14 mouse cellular contexts compared by ENCODE assay signal in the genomic region with DNA sequence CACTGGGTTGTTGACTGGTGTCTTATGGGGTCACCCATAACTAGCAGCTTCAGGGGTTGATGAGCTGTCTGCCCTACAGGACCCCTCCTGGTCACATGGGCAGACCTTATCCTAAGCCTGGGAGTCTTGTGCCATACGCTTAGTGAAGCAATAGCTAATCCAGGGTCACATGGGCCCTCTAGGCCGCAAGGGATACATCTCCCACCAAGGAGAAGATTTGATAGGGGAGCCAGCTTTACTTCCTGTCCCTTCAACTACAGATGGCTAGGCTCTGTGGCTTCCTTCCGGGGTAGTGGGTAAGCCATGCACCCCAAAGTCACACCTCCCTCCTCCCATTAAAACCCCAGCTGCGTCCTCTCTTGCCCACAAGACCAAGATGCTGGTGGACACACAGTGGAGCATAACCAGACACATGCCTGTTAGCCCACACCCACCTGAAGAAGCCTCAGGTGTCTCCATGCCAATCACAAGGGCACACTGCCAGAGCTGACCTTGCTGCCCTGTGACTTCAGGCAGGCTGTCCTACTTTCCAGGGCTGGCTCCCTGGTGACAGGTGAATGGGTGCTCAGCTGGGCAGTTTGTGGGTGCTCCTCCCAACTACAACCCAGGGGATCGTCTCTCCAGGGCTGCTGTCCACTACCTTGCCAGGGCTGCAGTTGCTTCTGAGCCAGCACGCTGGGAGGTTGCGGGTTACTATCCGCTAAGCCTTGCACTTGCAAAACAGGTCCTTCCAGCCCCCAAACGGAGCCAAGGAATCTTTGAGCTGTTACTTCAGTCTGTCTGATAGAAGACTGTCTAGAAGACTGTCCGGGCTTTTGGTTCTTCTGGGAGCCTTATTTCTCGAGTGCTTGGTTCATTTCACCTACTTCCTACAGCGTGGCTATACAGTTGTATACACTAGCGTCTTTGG. TPM values are rescaled to one million over a fixed set of nuclear protein-coding genes. Genes with fewer than 3 reads are reported as not detected.
DNase-seq lines count a peak whose midpoint lies in the region; ATAC-seq and TF ChIP-seq lines count a peak whose summit lies in the region.
"Had no signal": no experiment of that assay in that cellular context is flagged by ENCODE, and none has a peak within 500 bp of the region (broad histone marks: within the 10 kb centered on the region; RNA-seq: fewer than 3 reads in every experiment).

A gene (minus strand): TSS at position 51 of the 910 bp plus-strand sequence.

- no peak for ATAC-seq in intestine, embryonic 16.5 days
- no peak for ATAC-seq in intestine, postnatal 0 days
- ATAC-seq in embryonic facial prominence, embryonic 14.5 days (ENCODE audit: low read depth), result no peak
- peak; percentile 25; the same call in 1 of the 2 replicates for ATAC-seq in neutrophil, adult 5-6 weeks (ENCODE audit: extremely low read depth, insufficient number of reproducible peaks, low FRiP score, poor library complexity, severe bottlenecking)
- no peak for ATAC-seq in cerebellum, adult (ENCODE audit: insufficient number of reproducible peaks, low FRiP score, low TSS enrichment)
- ATAC-seq: lung, postnatal 0 days had no signal

- no peaks in the 10 kb centered on the region for H3K9me3 ChIP-seq in intestine, embryonic 16.5 days (ENCODE audit: control insufficient read depth, low read length)
- no peaks in the 10 kb centered on the region for H3K9me3 ChIP-seq in intestine, postnatal 0 days (ENCODE audit: control insufficient read depth)
- no peaks in the 10 kb centered on the region for H3K9me3 ChIP-seq in CH12.LX (replicated peaks; ENCODE audit: low read length)
- no peaks in the 10 kb centered on the region for H3K9me3 ChIP-seq in embryonic facial prominence, embryonic 14.5 days (ENCODE audit: control insufficient read depth, low read length)
- H3K9me3 ChIP-seq: hindbrain, embryonic 15.5 days; stomach, embryonic 15.5 days had no signal

- 53% methylated on average over 13 of the region's 13 CpGs for WGBS in intestine, embryonic 16.5 days
- 53% methylated on average over 13 of the region's 13 CpGs for WGBS in intestine, postnatal 0 days
- 61% methylated on average over 13 of the region's 13 CpGs for WGBS in embryonic facial prominence, embryonic 14.5 days

- H3K4me1 ChIP-seq in intestine, embryonic 16.5 days (ENCODE audit: control insufficient read depth, insufficient read depth, low read length), result peaks cover 22% of the 10 kb centered on the region; the same call in 1 of the 2 replicates
- no peaks in the 10 kb centered on the region for H3K4me1 ChIP-seq in intestine, postnatal 0 days (replicated peaks; ENCODE audit: control insufficient read depth, insufficient read depth, low read length)
- H3K4me1 ChIP-seq in CH12.LX (ENCODE audit: control insufficient read depth in 1 of 2, insufficient read depth in 2 of 2), result peaks cover 54 to 87% of the 10 kb centered on the region in 2 experiments
- peaks cover 11% of the 10 kb centered on the region; the same call in 1 of the 2 replicates for H3K4me1 ChIP-seq in embryonic facial prominence, embryonic 14.5 days (ENCODE audit: control insufficient read depth, insufficient read depth, low read length)

- no peak for DNase-seq in CH12.LX (ENCODE audit: extremely low read depth)
- DNase-seq in embryonic facial prominence, embryonic 14.5 days (ENCODE audit: low spot score), result peak; percentile 68
- DNase-seq in heart, postnatal 36 days, result no peak
- DNase-seq in ovary, postnatal 36 days (ENCODE audit: low spot score), result no peak
- DNase-seq: adrenal gland, adult 8-10 months; gastrocnemius, postnatal 25 days had no signal

- 0 out of 2 replicates have a peak within 1 kb of the TSS, but pooled peaks have one; percentile 14 for H3K27ac ChIP-seq in intestine, embryonic 16.5 days (ENCODE audit: low read length)
- H3K27ac ChIP-seq in intestine, postnatal 0 days (ENCODE audit: low read depth, low read length), result no peak within 1 kb of the TSS
- peak within 1 kb of the TSS; percentile 100 for H3K27ac ChIP-seq in CH12.LX (ENCODE audit: insufficient read depth, low read depth)
- no peak within 1 kb of the TSS for H3K27ac ChIP-seq in embryonic facial prominence, embryonic 14.5 days (replicated peaks; ENCODE audit: low read depth, low read length)
- H3K27ac ChIP-seq: hindbrain, embryonic 15.5 days; stomach, embryonic 15.5 days had no signal

- 0 out of 2 replicates have a peak within 1 kb of the TSS, but pooled peaks have one; percentile 37 for H3K9ac ChIP-seq in intestine, embryonic 16.5 days (ENCODE audit: low read depth, low read length)
- no peak within 1 kb of the TSS for H3K9ac ChIP-seq in intestine, postnatal 0 days (ENCODE audit: low read depth, low read length)
- H3K9ac ChIP-seq in CH12.LX (ENCODE audit: insufficient read depth, low read depth), result peak within 1 kb of the TSS; percentile 51
- H3K9ac ChIP-seq in embryonic facial prominence, embryonic 14.5 days (ENCODE audit: low read depth, low read length), result no peak within 1 kb of the TSS
- H3K9ac ChIP-seq: hindbrain, embryonic 15.5 days; stomach, embryonic 15.5 days had no signal

- no peak within 1 kb of the TSS for H3K4me2 ChIP-seq in intestine, embryonic 16.5 days (ENCODE audit: low read depth, low read length)
- H3K4me2 ChIP-seq in intestine, postnatal 0 days (replicated peaks; ENCODE audit: low read depth), result no peak within 1 kb of the TSS
- H3K4me2 ChIP-seq in CH12.LX (ENCODE audit: insufficient read depth, low read depth, poor library complexity, severe bottlenecking), result peak within 1 kb of the TSS; percentile 73
- H3K4me2 ChIP-seq in embryonic facial prominence, embryonic 14.5 days (ENCODE audit: low read depth, low read length), result no peak within 1 kb of the TSS

- H3K36me3 ChIP-seq in intestine, embryonic 16.5 days (ENCODE audit: control insufficient read depth, insufficient read depth, low read length), result no peaks in the 10 kb centered on the region
- no peaks in the 10 kb centered on the region for H3K36me3 ChIP-seq in intestine, postnatal 0 days (ENCODE audit: control insufficient read depth, insufficient read depth)
- peaks cover under 1 to 20% of the 10 kb centered on the region in 2 experiments for H3K36me3 ChIP-seq in CH12.LX (replicated peaks in 1 of 2; ENCODE audit: control insufficient read depth in 1 of 2, insufficient read depth in 1 of 2, low read length in 1 of 2)
- no peaks in the 10 kb centered on the region for H3K36me3 ChIP-seq in embryonic facial prominence, embryonic 14.5 days (ENCODE audit: control insufficient read depth, insufficient read depth, low read length)
- H3K36me3 ChIP-seq: hindbrain, embryonic 15.5 days; stomach, embryonic 15.5 days had no signal

- dilution Hi-C loops in CH12.LX (cut with MboI; ENCODE audit: extremely low pct_ligation_motif_present, extremely low pct_unique_long_range_greater_than_20kb, low sequenced_read_pairs), result no loop called here

- intact Hi-C loops in heart, postnatal 36 days (cut with DNase I), result no loop called here

- TF ChIP-seq RAD21 in CH12.LX (IDR thresholded peaks at IDR 0.05; ENCODE audit: low read depth, low read length), result no peak

- H3K4me3 ChIP-seq in intestine, embryonic 16.5 days (ENCODE audit: low read length), result no peak within 1 kb of the TSS
- H3K4me3 ChIP-seq in intestine, postnatal 0 days (ENCODE audit: low read depth, low read length), result no peak within 1 kb of the TSS
- peak within 1 kb of the TSS in 2 of 3 experiments; percentile 52 to 60 for H3K4me3 ChIP-seq in CH12.LX (replicated peaks in 1 of 3; ENCODE audit: low read depth in 2 of 3, low read length in 2 of 3, poor library complexity in 1 of 3)
- H3K4me3 ChIP-seq in embryonic facial prominence, embryonic 14.5 days (ENCODE audit: low read depth, low read length), result no peak within 1 kb of the TSS
- H3K4me3 ChIP-seq: hindbrain, embryonic 15.5 days; stomach, embryonic 15.5 days had no signal

- H3K79me2 ChIP-seq in CH12.LX (replicated peaks; ENCODE audit: control insufficient read depth, extremely low read depth, insufficient read depth, poor library complexity, severe bottlenecking), result no peaks in the 10 kb centered on the region

- 0 out of 2 replicates have a peak, but pooled peaks cover 3% of the 10 kb centered on the region for H3K27me3 ChIP-seq in intestine, embryonic 16.5 days (replicated peaks; ENCODE audit: control insufficient read depth, insufficient read depth, low read length)
- no peaks in the 10 kb centered on the region for H3K27me3 ChIP-seq in intestine, postnatal 0 days (replicated peaks; ENCODE audit: control insufficient read depth, insufficient read depth, low read length)
- H3K27me3 ChIP-seq in CH12.LX (replicated peaks), result no peaks in the 10 kb centered on the region
- H3K27me3 ChIP-seq in embryonic facial prominence, embryonic 14.5 days (replicated peaks; ENCODE audit: control insufficient read depth, insufficient read depth, low read length), result peaks cover 13% of the 10 kb centered on the region

- TF ChIP-seq EP300 in CH12.LX (IDR thresholded peaks at IDR 0.05; ENCODE audit: low read length), result no peak

- in situ Hi-C loops in CH12.LX (cut with MboI; ENCODE audit: low pct_ligation_motif_present, low pct_unique_long_range_greater_than_20kb, low sequenced_read_pairs), result no loop called here

- TF ChIP-seq CTCF in intestine, postnatal 0 days (IDR thresholded peaks at IDR 0.05; ENCODE audit: low read depth), result no peak
- no peak for TF ChIP-seq CTCF in CH12.LX (conservative IDR thresholded peaks at IDR 0.05 in 1 of 2, IDR thresholded peaks at IDR 0.05 in 1 of 2; ENCODE audit: low read depth in 2 of 2, low read length in 2 of 2)

- TF ChIP-seq POLR2A in CH12.LX (IDR thresholded peaks at IDR 0.05; ENCODE audit: low read depth, low read length), result no peak; the same call in 1 of the 2 replicates

TF ChIP-seq in CH12.LX, 34 proteins besides CTCF, POLR2A, EP300 and RAD21 (continues in another document):
- no peak for TF ChIP-seq SIN3A (IDR thresholded peaks at IDR 0.05; ENCODE audit: low read length)
- TF ChIP-seq GABPA (IDR thresholded peaks at IDR 0.05; ENCODE audit: insufficient replicate concordance, low read depth, low read length), result no peak
- no peak for TF ChIP-seq MAFK (IDR thresholded peaks at IDR 0.05; ENCODE audit: insufficient replicate concordance, low read length)
- no peak for TF ChIP-seq UBTF (IDR thresholded peaks at IDR 0.05; ENCODE audit: low read depth, low read length)
- peak; percentile 52 for TF ChIP-seq ELF1 (IDR thresholded peaks at IDR 0.05; ENCODE audit: low read depth, low read length)
- TF ChIP-seq USF1 (IDR thresholded peaks at IDR 0.05; ENCODE audit: low read depth, low read length), result peak; percentile 27; the same call in 1 of the 2 replicates
- 0 out of 2 replicates have a peak, but pooled peaks have one; percentile 8 for TF ChIP-seq ETS1 (conservative IDR thresholded peaks at IDR 0.05; ENCODE audit: low read depth, low read length)

RNA-seq across cellular contexts. Expression of the gene that starts here (rescaled TPM):
- 0.40 and 0.48 TPM in 2 replicates for polyA plus RNA-seq in intestine, embryonic 16.5 days (2015; fragmentation: Nextera tagmentation; extraction: Ambion mirVana)
- polyA plus RNA-seq in intestine, postnatal 0 days (2015; fragmentation: Nextera tagmentation; extraction: Ambion mirVana), result 0.25 and 0.30 TPM in 2 replicates
- total RNA-seq in CH12.LX (2012; rRNA removed) (31.1 and 44.7 TPM in 2 replicates), CH12.LX (2014; rRNA removed) (19.4 and 24.4 TPM in 2 replicates)
- polyA plus RNA-seq in CH12.LX (2012; ENCODE audit: insufficient read length, low read depth), result 50.9 and 62.1 TPM in 2 replicates
- polyA plus RNA-seq in embryonic facial prominence, embryonic 14.5 days (2014; fragmentation: Nextera tagmentation; extraction: Ambion mirVana), result 0.45 and 0.54 TPM in 2 replicates
- 40.9 and 41.1 TPM in 2 replicates for total RNA-seq in neutrophil, adult 5-6 weeks (2017)
- under 1 TPM; 0.19 TPM for total RNA-seq in heart, postnatal 36 days (2021)
- polyA plus RNA-seq: hindbrain, embryonic 15.5 days; limb, embryonic 11.5 days had no signal

Comparison
In these comparisons a context has a peak if more than half of its experiments do, and no peak if none do; other contexts are left out.
1. RNA of the gene that starts here (total RNA-seq): 19.4 to 44.7 TPM in CH12.LX and 40.9 to 41.1 TPM in neutrophil, adult 5-6 weeks; 0.19 TPM in heart, postnatal 36 days; every median in the first group is over 10 times any median in the second.
2. RNA of the gene that starts here (polyA plus RNA-seq): 50.9 to 62.1 TPM in CH12.LX; 0.45 to 0.54 TPM in embryonic facial prominence, embryonic 14.5 days, 0.40 to 0.48 TPM in intestine, embryonic 16.5 days and 0.25 to 0.30 TPM in intestine, postnatal 0 days; every median in the first group is over 10 times any median in the second.
3. H3K27ac ChIP-seq: peak in intestine, embryonic 16.5 days (single experiment) and CH12.LX (single experiment); none in intestine, postnatal 0 days (single experiment) and embryonic facial prominence, embryonic 14.5 days (single experiment).
4. H3K9ac ChIP-seq: peak in intestine, embryonic 16.5 days (single experiment) and CH12.LX (single experiment); none in intestine, postnatal 0 days (single experiment) and embryonic facial prominence, embryonic 14.5 days (single experiment).
5. Peak in DNase-seq in embryonic facial prominence, embryonic 14.5 days; RNA of the gene not detected or under 1 TPM.
6. H3K4me3 ChIP-seq: peak in CH12.LX (2 of 3); none in intestine, embryonic 16.5 days (single experiment), intestine, postnatal 0 days (single experiment) and embryonic facial prominence, embryonic 14.5 days (single experiment).